Mouse (Mus musculus) myocyte (in vitro differentiated cells): ENCODE measurements around the gene Gm28053.

Experiments
- E2F4 ChIP-seq: IDR thresholded peaks from one replicate; pipeline ENCODE4 v1.6.1; 2011; ENCODE audit warnings: mild to moderate bottlenecking, control low read depth, moderate library complexity; ENCODE audit not compliant: insufficient read depth
- MAX ChIP-seq: IDR thresholded peaks from one replicate; pipeline ENCODE4 v1.6.1; 2011; ENCODE audit warnings: low read depth, mild to moderate bottlenecking, control low read depth
- POLR2A ChIP-seq: IDR thresholded peaks from one replicate; pipeline ENCODE4 v1.6.1; 2011; ENCODE audit warnings: low read depth, mild to moderate bottlenecking, control low read depth, moderate library complexity; ENCODE audit not compliant: insufficient read length

DNA sequence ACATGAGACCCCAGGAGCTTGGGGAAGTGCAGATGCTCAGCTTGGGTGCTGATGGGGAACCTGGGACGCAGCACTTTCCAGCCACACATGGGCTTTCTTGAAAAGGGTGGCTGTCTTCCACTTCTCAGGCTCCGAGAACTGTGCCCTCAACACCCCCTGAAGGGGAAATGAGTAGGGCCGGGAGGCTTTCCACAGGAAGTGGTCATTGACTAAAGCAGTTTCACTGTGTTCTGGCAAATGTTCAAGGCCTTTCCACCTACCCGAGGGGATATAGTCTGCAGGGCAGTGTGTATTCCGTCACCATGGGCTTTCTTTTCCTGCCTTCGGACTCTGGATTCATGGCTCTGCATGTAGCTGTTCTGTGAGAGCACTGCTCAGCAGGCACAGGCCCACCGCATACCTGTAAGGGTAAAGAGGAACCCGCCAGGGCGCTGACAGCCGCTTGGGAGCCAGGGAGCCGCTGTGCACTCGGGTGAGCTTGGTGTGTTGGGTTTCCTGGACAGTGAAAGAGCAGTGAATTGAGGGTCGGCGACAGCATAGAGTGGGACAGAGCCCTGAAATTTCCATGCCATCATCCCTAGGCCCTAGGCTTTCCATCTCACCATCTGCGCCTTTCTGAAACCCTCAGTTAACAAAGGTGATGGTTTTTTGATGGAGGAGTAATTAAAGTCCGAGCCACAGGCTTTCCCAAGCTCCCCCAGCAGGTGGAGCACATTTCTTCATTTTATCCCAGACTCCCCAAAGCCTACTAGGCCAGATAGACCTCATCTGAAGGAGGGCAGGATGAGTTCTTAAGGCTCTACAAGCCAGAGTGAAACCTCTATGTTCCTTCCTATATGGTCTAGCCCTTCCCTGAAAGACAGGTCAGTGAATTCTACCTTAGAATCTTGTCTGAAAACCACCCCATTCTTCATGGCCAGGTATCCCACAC lies 27.8 kb downstream of the Gm28053 start, which contains the start of gene Gimap5:
- TF ChIP-seq POLR2A = no peak
- TF ChIP-seq MAX = no peak
- TF ChIP-seq E2F4 = no peak
